Mouse (Mus musculus) cortical plate, adult 2 months (tissue): Measurements from ENCODE around the gene Camk2b. TPM values are rescaled to one million over a fixed set of nuclear protein-coding genes. Genes with fewer than 3 reads are reported as not detected.
"Not testable (repeated sequence)": the region's sequence is repeated elsewhere in the genome, so short reads cannot be mapped to it uniquely, and the experiment has no call there.

Source experiments
- H3K27ac ChIP-seq: fragments of 200-500 bp; 2 replicates; pipeline ENCODE4 v1.5.1; 2012; ENCODE audit warnings: low read length, control low read depth, inconsistent platforms; ENCODE audit not compliant: insufficient read depth
- H3K4me1 ChIP-seq: fragments of 200-500 bp; 2 replicates; pipeline ENCODE4 v1.6.1; 2011; ENCODE audit warnings: low read length; ENCODE audit not compliant: control insufficient read depth, insufficient read depth
- H3K4me3 ChIP-seq: fragments of 200-500 bp; 2 replicates; pipeline ENCODE4 v1.5.1; 2011; ENCODE audit warnings: mild to moderate bottlenecking, low read length, control low read depth; ENCODE audit not compliant: insufficient read depth
- CTCF ChIP-seq: fragments of 200-500 bp; IDR thresholded peaks from 2 replicates; pipeline ENCODE4 v1.5.1; 2011; ENCODE audit warnings: mild to moderate bottlenecking, control low read depth, low read length; ENCODE audit not compliant: insufficient read depth; ENCODE audit errors: extremely low read depth
- POLR2A ChIP-seq: fragments of 200-500 bp; IDR thresholded peaks from 2 replicates; pipeline ENCODE4 v1.6.1; 2011; ENCODE audit warnings: mild to moderate bottlenecking, low read length, control low read depth; ENCODE audit not compliant: insufficient read depth; ENCODE audit errors: extremely low read depth
- polyA plus RNA-seq: library from polyadenylated mRNA; depleted of rRNA; stranded (reverse); fragments of >200 nt; gene quantifications from 2 replicates; pipeline ENCODE4 v1.2.3, GENCODE M21; 2012

Camk2b gene
- polyA plus RNA-seq, 1 experiment: 499 TPM

- Histone ChIP-seq H3K27ac (peak overlapping the region; percentile 24), H3K4me3 (no peak overlapping the region), H3K4me1 (peaks cover 44% of the 10 kb centered on the region)
- TF ChIP-seq CTCF (no peak), POLR2A (no peak)
Measured at GRCm38 (mm10) chr11:6017484-6018140, 48.5 kb downstream of the Camk2b start.

DNA sequence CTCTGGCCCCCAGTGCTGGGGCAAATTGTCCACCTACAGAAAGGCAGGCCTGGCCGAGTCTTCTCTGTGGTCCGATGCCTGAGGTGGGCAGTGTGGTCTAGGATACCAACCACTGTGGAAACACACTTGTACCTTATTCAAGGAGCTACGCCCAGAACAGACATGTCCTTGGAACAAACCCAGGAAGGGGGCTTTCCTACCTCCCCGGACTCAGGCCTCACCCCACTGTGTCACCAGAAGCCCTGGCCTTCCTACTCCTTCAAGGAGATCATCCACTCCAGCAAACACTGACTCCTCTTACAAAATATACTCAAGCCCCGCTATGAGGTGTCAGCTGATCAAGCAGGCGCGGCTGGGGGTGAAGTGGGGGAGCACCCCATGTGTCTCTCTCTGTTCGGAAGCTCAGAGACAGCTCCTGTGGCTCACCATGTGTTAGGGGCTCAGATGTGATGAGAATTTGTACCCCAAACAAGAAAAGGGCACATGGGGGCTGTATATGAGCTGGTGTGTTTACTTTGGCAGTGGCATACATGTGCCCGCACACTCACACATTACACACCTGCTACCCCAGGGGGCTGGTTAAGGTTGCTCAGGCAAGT lies 49.3 kb downstream of the Camk2b start:
- Histone ChIP-seq H3K4me3 (no peak overlapping the region), H3K27ac (peak overlapping the region; percentile 47; the same call in 1 of the 2 replicates), H3K4me1 (peaks cover 42% of the 10 kb centered on the region)
- no peak for TF ChIP-seq CTCF
- no peak for TF ChIP-seq POLR2A

DNA sequence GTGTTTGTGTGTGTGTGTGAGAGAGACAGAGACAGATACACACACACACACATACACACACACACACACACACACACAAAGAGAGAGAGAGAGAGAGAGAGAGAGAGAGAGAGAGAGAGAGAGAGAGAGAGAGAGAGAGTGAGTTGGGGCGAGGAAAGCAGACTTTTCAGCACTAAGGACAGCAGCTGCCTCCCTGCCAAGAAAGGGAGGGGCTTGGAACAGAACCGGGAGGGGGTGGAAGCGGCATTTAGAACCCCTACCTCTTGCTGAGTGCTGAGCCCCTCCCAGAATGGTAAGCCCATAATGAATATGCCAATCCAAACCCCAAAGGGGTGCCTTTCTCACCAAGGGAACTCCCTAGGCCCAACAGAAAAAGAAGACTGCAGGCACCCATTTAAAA lies 49.8 kb downstream of the Camk2b start:
- no peak for TF ChIP-seq CTCF
- TF ChIP-seq POLR2A: no peak
- Histone ChIP-seq H3K4me3 (no peak overlapping the region), H3K27ac (0 out of 2 replicates have a peak overlapping the region, but pooled peaks have one; percentile 47), H3K4me1 (peaks cover 37% of the 10 kb centered on the region)

DNA sequence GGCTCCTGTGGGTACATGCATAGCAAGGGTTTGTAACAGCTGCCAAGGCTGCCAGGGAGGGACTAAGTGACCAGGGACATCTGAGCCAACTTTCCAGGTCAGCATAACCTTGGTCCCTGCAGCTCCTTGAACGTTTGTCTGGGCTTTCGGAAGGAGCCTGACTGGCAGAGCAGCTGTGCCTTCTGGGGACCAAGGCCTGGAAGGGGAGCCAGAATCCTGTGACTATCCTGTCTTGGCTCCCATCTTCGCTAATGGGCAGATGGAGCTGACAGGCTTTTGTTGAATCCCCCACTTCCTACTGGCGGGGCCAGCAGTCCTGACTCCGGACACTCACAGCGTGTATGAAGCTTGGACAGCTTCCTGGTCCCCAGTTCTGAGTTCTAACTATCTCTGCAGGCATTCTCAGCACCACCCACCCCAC lies 51.1 kb downstream of the Camk2b start:
- Histone ChIP-seq H3K4me3 (no peak overlapping the region), H3K4me1 (peaks cover 28% of the 10 kb centered on the region), H3K27ac (0 out of 2 replicates have a peak overlapping the region, but pooled peaks have one; percentile 21)
- no peak for TF ChIP-seq CTCF
- TF ChIP-seq POLR2A: no peak

- H3K4me3 ChIP-seq: no peak overlapping the region
- TF ChIP-seq CTCF (0 out of 2 replicates have a peak, but pooled peaks have one; percentile 6), POLR2A (no peak)
- no peak overlapping the region for H3K27ac ChIP-seq
- peaks cover 22% of the 10 kb centered on the region for H3K4me1 ChIP-seq
Measured at GRCm38 (mm10) chr11:6013359-6013758, 52.8 kb downstream of the Camk2b start.

DNA sequence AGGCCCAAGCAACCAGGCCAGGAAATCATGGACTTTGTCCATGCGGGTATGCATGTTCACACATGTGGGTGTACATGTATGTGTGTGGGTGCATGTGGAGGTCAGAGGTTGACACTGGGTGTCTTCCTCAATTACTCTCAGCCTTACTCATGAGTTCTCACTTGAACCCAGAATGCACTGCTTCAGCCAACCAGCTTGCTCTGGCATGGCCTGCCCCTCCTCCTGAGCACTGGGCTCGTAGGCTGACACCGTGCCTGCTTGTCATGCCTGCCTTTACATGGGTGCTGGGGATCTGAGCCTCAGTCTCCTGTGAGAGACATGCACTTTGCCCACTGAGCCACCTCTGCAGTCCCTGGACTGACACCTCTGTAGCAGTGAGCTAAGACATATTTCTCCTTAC lies 54.3 kb downstream of the Camk2b start:
- Histone ChIP-seq H3K4me1 (peaks cover 12% of the 10 kb centered on the region), H3K27ac (no peak overlapping the region), H3K4me3 (no peak overlapping the region)
- TF ChIP-seq POLR2A (no peak), CTCF (no peak)

GRCm38 (mm10) chr11:6010751-6011482 lies 55.2 kb downstream of the Camk2b start:
- H3K4me1 ChIP-seq, H3K27ac ChIP-seq: not testable (repeated sequence)

DNA sequence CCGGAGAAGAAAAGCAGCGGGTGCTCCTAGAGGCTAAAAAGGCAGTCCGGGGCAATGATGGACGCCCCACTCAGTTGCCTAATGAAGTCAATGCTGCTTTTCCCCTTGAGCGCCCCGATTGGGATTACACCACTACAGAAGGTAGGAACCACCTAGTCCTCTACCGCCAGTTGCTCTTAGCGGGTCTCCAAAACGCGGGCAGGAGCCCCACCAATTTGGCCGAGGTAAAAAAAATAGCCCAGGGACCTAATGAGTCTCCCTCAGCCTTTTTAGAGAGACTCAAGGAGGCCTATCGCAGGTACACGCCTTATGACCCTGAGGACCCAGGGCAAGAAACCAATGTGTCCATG lies 58.4 kb downstream of the Camk2b start:
- H3K4me3 ChIP-seq, H3K27ac ChIP-seq, H3K4me1 ChIP-seq: not testable (repeated sequence)

More at GRCm38 (mm10) chr11:6010751-6011482, 55.2 kb downstream of the Camk2b start:
- not testable (repeated sequence) for H3K4me3 ChIP-seq

- Histone ChIP-seq H3K4me3 (peak overlapping the region; percentile 55), H3K27ac (peak overlapping the region; percentile 50; the same call in 1 of the 2 replicates)
- H3K4me1 ChIP-seq: not testable (repeated sequence)
Measured at GRCm38 (mm10) chr11:6007010-6007778, 59.0 kb downstream of the Camk2b start.

DNA sequence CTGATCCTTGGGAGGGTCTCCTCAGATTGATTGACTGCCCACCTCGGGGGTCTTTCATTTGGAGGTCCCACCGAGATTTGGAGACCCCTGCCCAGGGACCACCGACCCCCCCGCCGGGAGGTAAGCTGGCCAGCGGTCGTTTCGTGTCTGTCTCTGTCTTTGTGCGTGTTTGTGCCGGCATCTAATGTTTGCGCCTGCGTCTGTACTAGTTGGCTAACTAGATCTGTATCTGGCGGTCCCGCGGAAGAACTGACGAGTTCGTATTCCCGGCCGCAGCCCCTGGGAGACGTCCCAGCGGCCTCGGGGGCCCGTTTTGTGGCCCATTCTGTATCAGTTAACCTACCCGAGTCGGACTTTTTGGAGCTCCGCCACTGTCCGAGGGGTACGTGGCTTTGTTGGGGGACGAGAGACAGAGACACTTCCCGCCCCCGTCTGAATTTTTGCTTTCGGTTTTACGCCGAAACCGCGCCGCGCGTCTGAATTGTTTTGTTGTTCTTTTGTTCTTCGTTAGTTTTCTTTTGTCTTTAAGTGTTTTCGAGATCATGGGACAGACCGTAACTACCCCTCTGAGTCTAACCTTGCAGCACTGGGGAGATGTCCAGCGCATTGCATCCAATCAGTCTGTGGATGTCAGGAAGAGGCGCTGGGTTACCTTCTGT lies 59.7 kb downstream of the Camk2b start:
- not testable (repeated sequence) for H3K27ac ChIP-seq
- Histone ChIP-seq H3K4me3 (peak overlapping the region; percentile 55), H3K4me1 (peaks cover 16% of the 10 kb centered on the region)

GRCm38 (mm10) chr11:6005374-6006043 lies 60.7 kb downstream of the Camk2b start:
- H3K27ac ChIP-seq, H3K4me3 ChIP-seq: not testable (repeated sequence)
- peaks cover 23% of the 10 kb centered on the region for H3K4me1 ChIP-seq
